In genomic region chr16:55837653-55838052, GRCm38 (mm10) we compare ENCODE assay signal across 8 mouse cellular contexts. TPM values are rescaled to one million over a fixed set of nuclear protein-coding genes. Genes with fewer than 3 reads are reported as not detected.
DNase-seq lines count a peak whose midpoint lies in the region; ATAC-seq and TF ChIP-seq lines count a peak whose summit lies in the region.
"Not testable (repeated sequence)": the region's sequence is repeated elsewhere in the genome, so short reads cannot be mapped to it uniquely, and the experiment has no call there.

No protein-coding gene starts in this region.

- TF ChIP-seq EP300 in CH12.LX (IDR thresholded peaks at IDR 0.05; ENCODE audit: low read length); liver, postnatal 0 days (IDR thresholded peaks at IDR 0.05; ENCODE audit: low read depth): not testable (repeated sequence)

- H3K27ac ChIP-seq in CH12.LX (ENCODE audit: insufficient read depth, low read depth), result peak overlapping the region; percentile 79
- not testable (repeated sequence) for H3K27ac ChIP-seq in forebrain, embryonic 12.5 days; heart, embryonic 13.5 days (replicated peaks); hindbrain, postnatal 0 days; liver, postnatal 0 days (ENCODE audit: low read depth); stomach, embryonic 16.5 days (ENCODE audit: low read length)
- H3K27ac ChIP-seq in limb, embryonic 10.5 days, result peak overlapping the region; percentile 98
- H3K27ac ChIP-seq in midbrain, embryonic 15.5 days, result 0 out of 2 replicates have a peak overlapping the region, but pooled peaks have one; percentile 78

- H3K79me2 ChIP-seq in CH12.LX (replicated peaks; ENCODE audit: control insufficient read depth, extremely low read depth, insufficient read depth, poor library complexity, severe bottlenecking), result peaks cover 49% of the 10 kb centered on the region

- dilution Hi-C loops in CH12.LX (cut with MboI; ENCODE audit: extremely low pct_ligation_motif_present, extremely low pct_unique_long_range_greater_than_20kb, low sequenced_read_pairs), result not testable (repeated sequence)

- 93% methylated on average over 8 of the region's 8 CpGs for WGBS in forebrain, embryonic 12.5 days
- 83% methylated on average over 8 of the region's 8 CpGs for WGBS in heart, embryonic 13.5 days
- 91% methylated on average over 8 of the region's 8 CpGs for WGBS in hindbrain, postnatal 0 days
- WGBS in limb, embryonic 10.5 days, result 88% methylated on average over 8 of the region's 8 CpGs
- WGBS in liver, postnatal 0 days (ENCODE audit: insufficient replicate concordance), result 84% methylated on average over 8 of the region's 8 CpGs
- WGBS in midbrain, embryonic 15.5 days, result 94% methylated on average over 8 of the region's 8 CpGs
- WGBS in stomach, embryonic 16.5 days, result 89% methylated on average over 8 of the region's 8 CpGs

- ATAC-seq in forebrain, embryonic 12.5 days (ENCODE audit: low FRiP score); heart, embryonic 13.5 days (ENCODE audit: extremely low read depth, insufficient number of reproducible peaks, low FRiP score, low TSS enrichment); hindbrain, postnatal 0 days; liver, postnatal 0 days; midbrain, embryonic 15.5 days (replicated peaks); stomach, embryonic 16.5 days (ENCODE audit: insufficient read depth, low FRiP score): not testable (repeated sequence)

- peaks cover 9 to 41% of the 10 kb centered on the region in 2 experiments for H3K36me3 ChIP-seq in CH12.LX (replicated peaks in 1 of 2; ENCODE audit: control insufficient read depth in 1 of 2, insufficient read depth in 1 of 2, low read length in 1 of 2)
- not testable (repeated sequence) for H3K36me3 ChIP-seq in forebrain, embryonic 12.5 days (replicated peaks); hindbrain, postnatal 0 days (ENCODE audit: insufficient read depth, low read length); liver, postnatal 0 days (replicated peaks; ENCODE audit: insufficient read depth, low read length); midbrain, embryonic 15.5 days (replicated peaks); stomach, embryonic 16.5 days (ENCODE audit: control insufficient read depth, insufficient read depth, low read length)
- H3K36me3 ChIP-seq in heart, embryonic 13.5 days, result peaks cover 16% of the 10 kb centered on the region
- H3K36me3 ChIP-seq in limb, embryonic 10.5 days, result peaks cover 24% of the 10 kb centered on the region

- H3K27me3 ChIP-seq in CH12.LX (replicated peaks); forebrain, embryonic 12.5 days; heart, embryonic 13.5 days (replicated peaks); hindbrain, postnatal 0 days (ENCODE audit: insufficient read depth, low read length); limb, embryonic 10.5 days (ENCODE audit: low read depth, poor library complexity, severe bottlenecking); liver, postnatal 0 days (ENCODE audit: insufficient read depth, low read length); midbrain, embryonic 15.5 days (replicated peaks); stomach, embryonic 16.5 days (ENCODE audit: control insufficient read depth, insufficient read depth, low read length): not testable (repeated sequence)

- H3K9ac ChIP-seq in CH12.LX (ENCODE audit: insufficient read depth, low read depth), result peak overlapping the region; percentile 39
- H3K9ac ChIP-seq in forebrain, embryonic 12.5 days; heart, embryonic 13.5 days; hindbrain, postnatal 0 days (replicated peaks; ENCODE audit: low read length); liver, postnatal 0 days (replicated peaks); midbrain, embryonic 15.5 days; stomach, embryonic 16.5 days (ENCODE audit: low read length): not testable (repeated sequence)

- H3K4me2 ChIP-seq in CH12.LX (ENCODE audit: insufficient read depth, low read depth, poor library complexity, severe bottlenecking), result peak overlapping the region; percentile 98
- peak overlapping the region; percentile 70; the same call in 1 of the 2 replicates for H3K4me2 ChIP-seq in forebrain, embryonic 12.5 days
- peak overlapping the region; percentile 75 for H3K4me2 ChIP-seq in heart, embryonic 13.5 days
- peak overlapping the region; percentile 78; the same call in 1 of the 2 replicates for H3K4me2 ChIP-seq in hindbrain, postnatal 0 days (ENCODE audit: low read depth, low read length)
- peak overlapping the region; percentile 74 for H3K4me2 ChIP-seq in liver, postnatal 0 days (ENCODE audit: low read depth, low read length)
- peak overlapping the region; percentile 82 for H3K4me2 ChIP-seq in midbrain, embryonic 15.5 days
- peak overlapping the region; percentile 86 for H3K4me2 ChIP-seq in stomach, embryonic 16.5 days (ENCODE audit: low read depth, low read length)

- peak; percentile 54 for DNase-seq in CH12.LX (ENCODE audit: extremely low read depth)
- DNase-seq in hindbrain, postnatal 0 days (ENCODE audit: low spot score); limb, embryonic 10.5 days (ENCODE audit: low spot score); liver, postnatal 0 days: not testable (repeated sequence)

- 0 out of 4 replicates have a peak, but pooled peaks of 1 of the 2 experiments have one; percentile 21 for TF ChIP-seq CTCF in CH12.LX (conservative IDR thresholded peaks at IDR 0.05 in 1 of 2, IDR thresholded peaks at IDR 0.05 in 1 of 2; ENCODE audit: low read depth in 2 of 2, low read length in 2 of 2)
- TF ChIP-seq CTCF in hindbrain, postnatal 0 days (IDR thresholded peaks at IDR 0.05; ENCODE audit: low read depth); liver, postnatal 0 days (IDR thresholded peaks at IDR 0.05; ENCODE audit: low read depth): not testable (repeated sequence)

- peak overlapping the region; percentile 61 to 72 (median 67) for H3K4me3 ChIP-seq in CH12.LX (replicated peaks in 1 of 3; ENCODE audit: low read depth in 2 of 3, low read length in 2 of 3, poor library complexity in 1 of 3)
- not testable (repeated sequence) for H3K4me3 ChIP-seq in forebrain, embryonic 12.5 days (replicated peaks); liver, postnatal 0 days (ENCODE audit: low read depth, low read length); midbrain, embryonic 15.5 days; stomach, embryonic 16.5 days (replicated peaks; ENCODE audit: low read length)
- H3K4me3 ChIP-seq in heart, embryonic 13.5 days, result peak overlapping the region; percentile 71
- H3K4me3 ChIP-seq in hindbrain, postnatal 0 days (ENCODE audit: low read length), result peak overlapping the region; percentile 69; the same call in 1 of the 2 replicates
- peak overlapping the region; percentile 72 for H3K4me3 ChIP-seq in limb, embryonic 10.5 days

- H3K9me3 ChIP-seq in CH12.LX (replicated peaks; ENCODE audit: low read length); forebrain, embryonic 12.5 days; heart, embryonic 13.5 days; hindbrain, postnatal 0 days (ENCODE audit: low read length); limb, embryonic 10.5 days (replicated peaks); liver, postnatal 0 days (ENCODE audit: low read length); midbrain, embryonic 15.5 days; stomach, embryonic 16.5 days (replicated peaks; ENCODE audit: control insufficient read depth, low read length): not testable (repeated sequence)

- in situ Hi-C loops in CH12.LX (cut with MboI; ENCODE audit: low pct_ligation_motif_present, low pct_unique_long_range_greater_than_20kb, low sequenced_read_pairs), result not testable (repeated sequence)

- TF ChIP-seq RAD21 in CH12.LX (IDR thresholded peaks at IDR 0.05; ENCODE audit: low read depth, low read length), result not testable (repeated sequence)

- H3K4me1 ChIP-seq in CH12.LX (ENCODE audit: control insufficient read depth in 1 of 2, insufficient read depth in 2 of 2), result peaks cover 17 to 53% of the 10 kb centered on the region in 2 experiments
- peaks cover 10% of the 10 kb centered on the region; the same call in 1 of the 2 replicates for H3K4me1 ChIP-seq in forebrain, embryonic 12.5 days
- H3K4me1 ChIP-seq in heart, embryonic 13.5 days, result peaks cover 13% of the 10 kb centered on the region; the same call in 1 of the 2 replicates
- H3K4me1 ChIP-seq in hindbrain, postnatal 0 days (ENCODE audit: insufficient read depth, low read length); liver, postnatal 0 days (ENCODE audit: insufficient read depth); midbrain, embryonic 15.5 days; stomach, embryonic 16.5 days (ENCODE audit: control insufficient read depth, insufficient read depth, low read length): not testable (repeated sequence)
- H3K4me1 ChIP-seq in limb, embryonic 10.5 days, result peaks cover 14% of the 10 kb centered on the region

- TF ChIP-seq POLR2A in CH12.LX (IDR thresholded peaks at IDR 0.05; ENCODE audit: low read depth, low read length), result not testable (repeated sequence)

RNA-seq across cellular contexts. Expression of gene Nfkbiz, which starts 1.0 kb away (rescaled TPM):
- total RNA-seq in CH12.LX (2012; rRNA removed) (13.9 and 17.1 TPM in 2 replicates), CH12.LX (2014; rRNA removed) (19.7 and 23.7 TPM in 2 replicates)
- 11.4 and 13.7 TPM in 2 replicates for polyA plus RNA-seq in CH12.LX (2012; ENCODE audit: insufficient read length, low read depth)
- polyA plus RNA-seq in forebrain, embryonic 12.5 days (2016; fragmentation: Nextera tagmentation; extraction: Ambion mirVana), result 1.5 and 1.8 TPM in 2 replicates
- polyA plus RNA-seq in heart, embryonic 13.5 days (2015; fragmentation: Nextera tagmentation; extraction: Ambion mirVana), result 2.1 and 2.5 TPM in 2 replicates
- total RNA-seq in hindbrain, postnatal 0 days (2014; rRNA removed), result 3.0 and 3.3 TPM in 2 replicates
- 1.4 and 1.6 TPM in 2 replicates for polyA plus RNA-seq in hindbrain, postnatal 0 days (2015; fragmentation: Nextera tagmentation; extraction: Ambion mirVana)
- polyA plus RNA-seq in limb, embryonic 10.5 days (2016; fragmentation: Nextera tagmentation; extraction: Ambion mirVana), result 2.6 and 3.0 TPM in 2 replicates
- 2.7 and 3.2 TPM in 2 replicates for polyA plus RNA-seq in liver, postnatal 0 days (2015; fragmentation: Nextera tagmentation; extraction: Ambion mirVana)
- 0.96 and 1.3 TPM in 2 replicates for polyA plus RNA-seq in midbrain, embryonic 15.5 days (2015; fragmentation: Nextera tagmentation; extraction: Ambion mirVana)
- polyA plus RNA-seq in stomach, embryonic 16.5 days (2015; fragmentation: Nextera tagmentation; extraction: Ambion mirVana), result 10.0 and 10.6 TPM in 2 replicates

RNA-seq across cellular contexts. Expression of gene Nxpe3, which starts 57.4 kb away (rescaled TPM):
- 10.2 and 12.3 TPM in 2 replicates for total RNA-seq in CH12.LX (2012; rRNA removed)
- total RNA-seq in CH12.LX (2014; rRNA removed), result 4.6 and 5.4 TPM in 2 replicates
- 9.9 and 10.6 TPM in 2 replicates for polyA plus RNA-seq in CH12.LX (2012; ENCODE audit: insufficient read length, low read depth)
- polyA plus RNA-seq in forebrain, embryonic 12.5 days (2016; fragmentation: Nextera tagmentation; extraction: Ambion mirVana), result 0.87 and 0.93 TPM in 2 replicates
- polyA plus RNA-seq in heart, embryonic 13.5 days (2015; fragmentation: Nextera tagmentation; extraction: Ambion mirVana), result 0.53 and 0.59 TPM in 2 replicates
- 1.8 and 2.4 TPM in 2 replicates for total RNA-seq in hindbrain, postnatal 0 days (2014; rRNA removed)
- polyA plus RNA-seq in hindbrain, postnatal 0 days (2015; fragmentation: Nextera tagmentation; extraction: Ambion mirVana), result 0.84 and 1.1 TPM in 2 replicates
- 0.55 and 0.82 TPM in 2 replicates for polyA plus RNA-seq in limb, embryonic 10.5 days (2016; fragmentation: Nextera tagmentation; extraction: Ambion mirVana)
- polyA plus RNA-seq in liver, postnatal 0 days (2015; fragmentation: Nextera tagmentation; extraction: Ambion mirVana), result 0.22 and 0.31 TPM in 2 replicates
- 1.3 and 1.5 TPM in 2 replicates for polyA plus RNA-seq in midbrain, embryonic 15.5 days (2015; fragmentation: Nextera tagmentation; extraction: Ambion mirVana)
- 0.65 and 0.85 TPM in 2 replicates for polyA plus RNA-seq in stomach, embryonic 16.5 days (2015; fragmentation: Nextera tagmentation; extraction: Ambion mirVana)
